Mouse (Mus musculus) ES-E14 (cell line): ENCODE results near the gene Synj1.

Experiments used
- HCFC1 ChIP-seq: IDR thresholded peaks from 2 replicates; pipeline ENCODE4 v1.6.1; 2012; ENCODE audit warnings: low read length, inconsistent platforms, borderline replicate concordance; ENCODE audit not compliant: insufficient read depth
- MAFK ChIP-seq: IDR thresholded peaks from 2 replicates; pipeline ENCODE4 v1.6.1; 2014; ENCODE audit warnings: mild to moderate bottlenecking, low read depth, low read length, inconsistent platforms; ENCODE audit not compliant: insufficient read depth
- ZC3H11A ChIP-seq: IDR thresholded peaks from 2 replicates; pipeline ENCODE4 v1.6.1; 2012; ENCODE audit warnings: low read depth, mild to moderate bottlenecking, inconsistent platforms, low read length, borderline replicate concordance

GRCm38 (mm10) chr16:91053599-91053998 is 42.5 kb upstream of the Synj1 start:
- no peak for TF ChIP-seq HCFC1
- TF ChIP-seq MAFK = no peak
- no peak for TF ChIP-seq ZC3H11A
